Mouse (Mus musculus): ENCODE data around the gene Madd. TPM values are rescaled to one million over a fixed set of nuclear protein-coding genes. Genes with fewer than 3 reads are reported as not detected.

Gene Madd
- polyA plus RNA-seq, 1 experiment from 2014 or later, result 10.9 TPM

- H3K27ac ChIP-seq, result no peak overlapping the region
- H3K4me3 ChIP-seq, result no peak overlapping the region
- H3K36me3 ChIP-seq, result no peaks in the 10 kb centered on the region
- H3K4me1 ChIP-seq, result peaks cover 15% of the 10 kb centered on the region
- peaks cover 5% of the 10 kb centered on the region; the same call in 1 of the 2 replicates for H3K27me3 ChIP-seq (ENCODE audit: low read depth, poor library complexity, severe bottlenecking)
- DNase-seq (ENCODE audit: low spot score), result no peak
- whole genome bisulfite sequencing, result 87% methylated on average over 16 of the region's 16 CpGs
- no peaks in the 10 kb centered on the region for H3K9me3 ChIP-seq (replicated peaks)
These were observed 6.9 kb upstream of the Madd start for GRCm38 (mm10) chr2:91190501-91190900.

DNA sequence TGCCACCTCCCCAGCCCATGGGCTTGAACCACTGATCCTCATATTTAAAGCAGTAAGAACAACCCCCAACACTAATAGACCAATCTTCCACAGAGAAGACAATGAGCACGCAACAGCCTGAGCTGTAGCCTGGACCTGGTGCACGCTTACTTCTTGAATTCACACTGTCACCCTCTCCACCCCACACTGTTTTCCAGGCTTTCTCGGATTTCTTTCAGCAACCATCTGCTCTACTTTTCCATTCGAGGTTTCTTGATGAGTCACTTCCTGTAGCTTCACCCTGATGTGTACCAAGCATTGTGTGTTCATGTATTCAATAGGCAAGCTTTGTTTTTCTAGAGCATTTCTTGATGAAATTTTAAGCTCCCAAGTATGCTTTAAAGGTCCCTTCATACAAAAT lies 3.8 kb upstream of the Madd start:
- no peaks in the 10 kb centered on the region for H3K36me3 ChIP-seq
- H3K4me3 ChIP-seq, result no peak overlapping the region
- H3K27me3 ChIP-seq (ENCODE audit: low read depth, poor library complexity, severe bottlenecking), result no peaks in the 10 kb centered on the region
- H3K4me1 ChIP-seq, result peaks cover 13% of the 10 kb centered on the region
- DNase-seq (ENCODE audit: low spot score), result no peak
- 70% methylated on average over 4 of the region's 4 CpGs for WGBS
- no peaks in the 10 kb centered on the region for H3K9me3 ChIP-seq (replicated peaks)
- no peak overlapping the region for H3K27ac ChIP-seq

DNA sequence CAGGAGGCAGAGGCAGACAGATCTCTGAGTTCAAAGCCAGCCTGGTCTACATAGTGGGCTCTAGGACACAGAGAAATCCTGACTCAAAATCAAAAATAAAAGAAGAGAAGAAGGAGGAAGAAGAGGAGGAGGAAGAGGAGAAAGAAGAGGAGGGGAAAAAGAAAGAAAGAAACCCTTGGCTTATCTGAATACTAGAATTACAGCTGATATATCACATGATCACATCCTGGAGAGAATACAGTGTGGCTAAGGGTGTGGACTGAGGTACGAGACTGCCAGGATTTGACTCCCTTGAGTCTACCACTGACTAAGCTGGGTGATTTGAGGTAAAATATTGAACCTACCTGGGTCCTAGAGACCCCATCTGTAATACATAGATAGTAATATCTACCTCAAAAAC lies 2.6 kb upstream of the Madd start:
- no peaks in the 10 kb centered on the region for H3K9me3 ChIP-seq (replicated peaks)
- H3K36me3 ChIP-seq, result no peaks in the 10 kb centered on the region
- DNase-seq (ENCODE audit: low spot score), result no peak
- H3K27me3 ChIP-seq (ENCODE audit: low read depth, poor library complexity, severe bottlenecking), result peaks cover 9% of the 10 kb centered on the region
- H3K4me1 ChIP-seq, result peaks cover 21% of the 10 kb centered on the region
- no peak overlapping the region for H3K27ac ChIP-seq
- 86% methylated on average over 1 of the region's 1 CpGs for WGBS
- H3K4me3 ChIP-seq, result no peak overlapping the region

GRCm38 (mm10) chr2:91183148-91183513 lies 506 bp downstream of the Madd start:
- no peaks in the 10 kb centered on the region for H3K9me3 ChIP-seq (replicated peaks)
- 0% methylated on average over 9 of the region's 9 CpGs for WGBS
- H3K36me3 ChIP-seq, result no peaks in the 10 kb centered on the region
- peak overlapping the region; percentile 82 for H3K4me3 ChIP-seq
- peaks cover 21% of the 10 kb centered on the region for H3K4me1 ChIP-seq
- peaks cover 15% of the 10 kb centered on the region for H3K27me3 ChIP-seq (ENCODE audit: low read depth, poor library complexity, severe bottlenecking)
- peak; percentile 95 for DNase-seq (ENCODE audit: low spot score)
- H3K27ac ChIP-seq, result peak overlapping the region; percentile 86

DNA sequence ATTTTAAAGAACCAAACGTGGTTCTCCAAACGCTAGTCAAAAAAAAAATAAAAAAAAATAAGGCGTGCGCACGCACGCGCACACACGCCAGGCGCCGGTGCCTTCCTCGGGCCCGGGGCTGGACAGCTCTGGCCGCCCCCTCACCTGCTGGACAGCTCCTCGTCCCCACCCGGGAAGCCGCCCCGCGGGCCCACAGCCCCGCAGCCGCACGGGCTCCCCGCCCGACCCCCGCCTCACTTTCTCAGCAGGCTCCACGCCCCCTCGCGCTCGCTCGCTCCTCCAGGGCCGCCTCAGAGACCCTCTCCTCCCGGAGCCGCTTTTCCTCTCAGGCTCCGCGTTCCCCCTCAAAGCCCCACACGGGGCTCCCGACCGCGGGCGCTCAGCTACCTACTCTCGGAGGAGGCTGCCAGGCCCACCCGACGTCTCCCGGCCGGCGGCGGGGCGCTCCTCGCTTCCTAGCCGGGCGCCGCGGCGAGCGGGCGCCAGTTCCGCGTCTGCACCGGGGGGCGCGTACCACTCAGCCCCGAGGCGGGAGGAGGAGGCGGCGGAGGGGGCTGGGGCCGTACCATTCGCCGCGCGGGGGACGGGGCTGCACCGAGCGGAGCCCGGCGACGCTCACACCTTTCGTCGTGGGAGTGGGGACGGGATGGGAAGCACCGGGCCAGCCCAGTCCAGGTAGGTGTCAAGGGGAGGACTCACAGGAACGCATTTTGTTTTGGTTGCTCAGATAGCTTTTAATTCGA lies 1.1 kb downstream of the Madd start:
- peaks cover 15% of the 10 kb centered on the region for H3K27me3 ChIP-seq (ENCODE audit: low read depth, poor library complexity, severe bottlenecking)
- peak overlapping the region; percentile 86 for H3K27ac ChIP-seq
- no peaks in the 10 kb centered on the region for H3K9me3 ChIP-seq (replicated peaks)
- H3K36me3 ChIP-seq, result peaks cover 3% of the 10 kb centered on the region; the same call in 1 of the 2 replicates
- under 1% methylated on average over 81 of the region's 81 CpGs for WGBS
- peak; percentile 83 for DNase-seq (ENCODE audit: low spot score)
- H3K4me1 ChIP-seq, result peaks cover 21% of the 10 kb centered on the region
- H3K4me3 ChIP-seq, result peak overlapping the region; percentile 82

- DNase-seq (ENCODE audit: low spot score), result no peak
- Histone ChIP-seq H3K9me3 (replicated peaks) (no peaks in the 10 kb centered on the region), H3K27ac (no peak overlapping the region), H3K4me3 (peak overlapping the region; percentile 82), H3K27me3 (ENCODE audit: low read depth, poor library complexity, severe bottlenecking) (peaks cover 15% of the 10 kb centered on the region), H3K4me1 (peaks cover 21% of the 10 kb centered on the region), H3K36me3 (peaks cover 3% of the 10 kb centered on the region; the same call in 1 of the 2 replicates)
- 15% methylated on average over 8 of the region's 8 CpGs for WGBS
These were observed 1.6 kb downstream of the Madd start for GRCm38 (mm10) chr2:91182016-91182404.

- no peaks in the 10 kb centered on the region for H3K9me3 ChIP-seq (replicated peaks)
- no peak overlapping the region for H3K4me3 ChIP-seq
- DNase-seq (ENCODE audit: low spot score), result no peak
- H3K36me3 ChIP-seq, result peaks cover 3% of the 10 kb centered on the region; the same call in 1 of the 2 replicates
- peaks cover 21% of the 10 kb centered on the region for H3K4me1 ChIP-seq
- no peak overlapping the region for H3K27ac ChIP-seq
- WGBS, result 80% methylated on average over 5 of the region's 5 CpGs
- peaks cover 15% of the 10 kb centered on the region for H3K27me3 ChIP-seq (ENCODE audit: low read depth, poor library complexity, severe bottlenecking)
These were observed 2.9 kb downstream of the Madd start for GRCm38 (mm10) chr2:91180706-91181105.

- H3K4me1 ChIP-seq, result peaks cover 21% of the 10 kb centered on the region
These were observed 3.8 kb downstream of the Madd start for GRCm38 (mm10) chr2:91179825-91180224.

GRCm38 (mm10) chr2:91176234-91176633 lies 7.4 kb downstream of the Madd start:
- WGBS, result 78% methylated on average over 6 of the region's 6 CpGs
- Histone ChIP-seq H3K4me1 (no peaks in the 10 kb centered on the region), H3K27ac (no peak overlapping the region), H3K36me3 (peaks cover 9% of the 10 kb centered on the region), H3K9me3 (replicated peaks) (no peaks in the 10 kb centered on the region), H3K4me3 (no peak overlapping the region), H3K27me3 (ENCODE audit: low read depth, poor library complexity, severe bottlenecking) (peaks cover 6% of the 10 kb centered on the region; the same call in 1 of the 2 replicates)
- no peak for DNase-seq (ENCODE audit: low spot score)

More at GRCm38 (mm10) chr2:91179825-91180224, 3.8 kb downstream of the Madd start:
- Histone ChIP-seq H3K27me3 (ENCODE audit: low read depth, poor library complexity, severe bottlenecking) (peaks cover 15% of the 10 kb centered on the region), H3K36me3 (peaks cover 3% of the 10 kb centered on the region; the same call in 1 of the 2 replicates), H3K4me3 (no peak overlapping the region), H3K9me3 (replicated peaks) (no peaks in the 10 kb centered on the region), H3K27ac (no peak overlapping the region)
- DNase-seq (ENCODE audit: low spot score), result no peak
- 45% methylated on average over 4 of the region's 4 CpGs for WGBS

DNA sequence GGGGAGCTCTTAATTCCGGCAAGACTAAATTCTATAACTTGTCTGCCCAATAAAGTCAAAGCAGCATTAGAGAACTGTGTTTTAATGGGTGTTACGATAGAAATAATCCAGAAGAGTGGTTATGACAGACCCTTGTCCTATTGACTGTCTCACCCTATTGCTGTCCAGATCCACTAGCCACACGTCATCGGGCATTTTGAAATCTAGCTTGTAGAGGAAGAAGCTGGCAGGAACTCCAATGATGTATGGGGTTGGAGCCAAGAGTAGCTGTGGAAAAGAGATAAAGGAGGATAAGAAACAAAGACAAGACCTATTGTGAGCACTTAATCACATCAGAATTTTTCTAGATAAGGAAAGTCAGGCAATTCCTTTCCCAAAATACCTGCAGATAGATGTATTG lies 8.1 kb downstream of the Madd start:
- no peak overlapping the region for H3K27ac ChIP-seq
- H3K36me3 ChIP-seq, result peaks cover 9% of the 10 kb centered on the region
- no peak for DNase-seq (ENCODE audit: low spot score)
- no peaks in the 10 kb centered on the region for H3K27me3 ChIP-seq (ENCODE audit: low read depth, poor library complexity, severe bottlenecking)
- H3K4me1 ChIP-seq, result no peaks in the 10 kb centered on the region
- no peaks in the 10 kb centered on the region for H3K9me3 ChIP-seq (replicated peaks)
- WGBS, result 89% methylated on average over 4 of the region's 4 CpGs
- no peak overlapping the region for H3K4me3 ChIP-seq

- no peak overlapping the region for H3K27ac ChIP-seq
- no peak overlapping the region for H3K4me3 ChIP-seq
- H3K9me3 ChIP-seq (replicated peaks), result no peaks in the 10 kb centered on the region
- 88% methylated on average over 25 of the region's 25 CpGs for WGBS
- no peak for DNase-seq (ENCODE audit: low spot score)
- peaks cover 32% of the 10 kb centered on the region for H3K36me3 ChIP-seq
- H3K27me3 ChIP-seq (ENCODE audit: low read depth, poor library complexity, severe bottlenecking), result no peaks in the 10 kb centered on the region
- no peaks in the 10 kb centered on the region for H3K4me1 ChIP-seq
These were observed 13.9 kb downstream of the Madd start for GRCm38 (mm10) chr2:91169587-91170322.

DNA sequence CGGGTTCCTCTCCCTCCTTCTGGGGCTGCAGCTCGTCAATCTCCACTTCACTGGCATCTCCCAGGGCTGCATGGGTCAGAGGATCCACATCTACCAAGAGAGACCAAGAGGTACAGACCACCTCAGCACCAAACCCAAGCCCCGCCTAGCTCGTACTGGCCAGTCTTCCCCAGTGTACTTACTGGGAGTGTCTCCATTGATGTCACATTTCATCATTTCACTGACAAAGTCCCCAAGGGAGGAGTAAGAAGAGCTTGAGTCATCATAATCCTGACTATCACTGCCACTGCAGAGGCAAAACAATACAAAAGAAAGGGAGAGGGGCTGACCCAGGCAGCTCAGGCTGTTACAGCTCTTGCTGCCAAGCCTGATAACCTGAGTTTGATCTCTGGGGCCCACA lies 16.0 kb downstream of the Madd start:
- Histone ChIP-seq H3K27me3 (ENCODE audit: low read depth, poor library complexity, severe bottlenecking) (no peaks in the 10 kb centered on the region), H3K27ac (no peak overlapping the region), H3K4me1 (no peaks in the 10 kb centered on the region), H3K4me3 (no peak overlapping the region), H3K36me3 (peaks cover 32% of the 10 kb centered on the region), H3K9me3 (replicated peaks) (no peaks in the 10 kb centered on the region)
- no peak for DNase-seq (ENCODE audit: low spot score)
- WGBS, result 67% methylated on average over 4 of the region's 4 CpGs

DNA sequence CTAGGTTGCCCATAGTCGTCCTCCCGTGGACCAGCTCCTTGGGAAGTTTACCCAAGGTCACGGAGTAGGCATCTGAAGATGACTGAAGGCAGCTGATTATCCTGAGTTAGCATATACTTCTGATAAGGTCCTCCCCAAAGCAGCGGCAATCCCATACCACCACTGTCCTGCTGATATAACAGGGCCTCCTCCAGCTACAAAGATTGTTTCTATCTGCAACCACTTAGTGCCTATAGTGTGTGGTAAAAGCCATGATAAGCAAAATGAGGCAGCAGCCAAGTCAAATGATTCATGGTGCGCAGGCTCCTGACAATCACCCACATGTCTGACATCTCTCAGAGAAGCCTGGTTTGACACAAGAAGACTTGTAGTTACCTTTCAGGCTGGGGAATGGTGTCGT lies 18.6 kb downstream of the Madd start:
- Histone ChIP-seq H3K27ac (no peak overlapping the region), H3K4me1 (no peaks in the 10 kb centered on the region), H3K9me3 (replicated peaks) (no peaks in the 10 kb centered on the region), H3K36me3 (peaks cover 40% of the 10 kb centered on the region), H3K27me3 (ENCODE audit: low read depth, poor library complexity, severe bottlenecking) (no peaks in the 10 kb centered on the region), H3K4me3 (no peak overlapping the region)
- 93% methylated on average over 6 of the region's 6 CpGs for WGBS
- DNase-seq (ENCODE audit: low spot score), result no peak
